Mouse (Mus musculus) C2C12 (cell line): ENCODE data around the gene Tyrobp.

Source experiments
- CEBPB ChIP-seq: IDR thresholded peaks from one replicate; pipeline ENCODE4 v1.6.1; 2011; ENCODE audit warnings: low read depth, mild to moderate bottlenecking, control low read depth, moderate library complexity
- CTCF ChIP-seq: IDR thresholded peaks from one replicate; pipeline ENCODE4 v1.5.1; 2011; ENCODE audit not compliant: control insufficient read depth, insufficient read depth, insufficient read length
- FOSL1 ChIP-seq: IDR thresholded peaks from one replicate; pipeline ENCODE4 v1.8.0; 2011; ENCODE audit warnings: mild to moderate bottlenecking, low read length; ENCODE audit not compliant: poor library complexity, insufficient read depth, severe bottlenecking
- MAX ChIP-seq: IDR thresholded peaks from one replicate; pipeline ENCODE4 v1.6.1; 2011; ENCODE audit warnings: mild to moderate bottlenecking, control low read depth
- MYOD1 ChIP-seq: IDR thresholded peaks from one replicate; pipeline ENCODE4 v1.6.1; 2011; ENCODE audit warnings: low read depth; ENCODE audit not compliant: control insufficient read depth, insufficient read length
- USF1 ChIP-seq: IDR thresholded peaks from one replicate; pipeline ENCODE4 v1.6.1; 2011; ENCODE audit warnings: low read depth, mild to moderate bottlenecking, control low read depth, moderate library complexity

DNA sequence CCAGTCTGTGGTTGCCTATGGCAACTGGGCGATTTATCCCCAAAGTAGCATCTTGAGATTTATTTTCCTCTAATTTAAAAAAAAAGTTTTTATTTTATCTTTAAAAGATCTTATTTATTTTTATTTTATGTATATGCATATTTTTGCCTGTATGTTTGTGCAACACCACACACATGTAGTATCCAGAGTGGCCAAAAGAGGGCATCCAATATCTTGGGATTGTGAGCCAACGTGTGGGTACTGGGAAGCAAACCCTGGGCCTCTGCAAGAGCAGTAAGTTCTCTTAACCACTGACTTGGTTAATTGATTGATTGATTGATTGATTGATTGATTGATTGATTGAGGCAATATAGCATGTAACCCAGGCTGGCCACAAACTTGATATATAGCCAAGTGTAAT is 18.7 kb upstream of the Tyrobp start:
- TF ChIP-seq CTCF: no peak
- no peak for TF ChIP-seq CEBPB
- TF ChIP-seq MAX: no peak
- no peak for TF ChIP-seq FOSL1
- no peak for TF ChIP-seq MYOD1
- TF ChIP-seq USF1: no peak
